Mouse (Mus musculus): ENCODE results near the gene Hpn.

- TF ChIP-seq GATA1 (IDR thresholded peaks at IDR 0.05; ENCODE audit: borderline replicate concordance, low read length) = no peak
- TF ChIP-seq FLI1 (IDR thresholded peaks at IDR 0.05; ENCODE audit: low read length) = no peak
Observed at GRCm38 (mm10) chr7:31098697-31099611, 16.1 kb downstream of the Hpn start.

Measured in megakaryocyte, embryonic 14.5 days (primary cell).